Mouse (Mus musculus) monocyte, adult 5-6 weeks (primary cell): ENCODE results near the gene Ndufa12. TPM values are rescaled to one million over a fixed set of nuclear protein-coding genes. Genes with fewer than 3 reads are reported as not detected.

Experiments used
- ATAC-seq: fragments of 153-309, 156-312 bp; replicated peaks from 2 replicates; pipeline ENCODE4 v1.8.0; 2017; ENCODE audit warnings: mild to moderate bottlenecking; ENCODE audit not compliant: low TSS enrichment, insufficient number of reproducible peaks, severe bottlenecking, poor library complexity, low FRiP score
- total RNA-seq: library from RNA; stranded (forward); fragments of 200-1000, 200-491, 200-594 nt; gene quantifications from 3 replicates; pipeline ENCODE4 v1.2.3, GENCODE M21; 2017

Gene Ndufa12
- total RNA-seq: 90.2 to 144 TPM (median 119 TPM) in 3 replicates

DNA sequence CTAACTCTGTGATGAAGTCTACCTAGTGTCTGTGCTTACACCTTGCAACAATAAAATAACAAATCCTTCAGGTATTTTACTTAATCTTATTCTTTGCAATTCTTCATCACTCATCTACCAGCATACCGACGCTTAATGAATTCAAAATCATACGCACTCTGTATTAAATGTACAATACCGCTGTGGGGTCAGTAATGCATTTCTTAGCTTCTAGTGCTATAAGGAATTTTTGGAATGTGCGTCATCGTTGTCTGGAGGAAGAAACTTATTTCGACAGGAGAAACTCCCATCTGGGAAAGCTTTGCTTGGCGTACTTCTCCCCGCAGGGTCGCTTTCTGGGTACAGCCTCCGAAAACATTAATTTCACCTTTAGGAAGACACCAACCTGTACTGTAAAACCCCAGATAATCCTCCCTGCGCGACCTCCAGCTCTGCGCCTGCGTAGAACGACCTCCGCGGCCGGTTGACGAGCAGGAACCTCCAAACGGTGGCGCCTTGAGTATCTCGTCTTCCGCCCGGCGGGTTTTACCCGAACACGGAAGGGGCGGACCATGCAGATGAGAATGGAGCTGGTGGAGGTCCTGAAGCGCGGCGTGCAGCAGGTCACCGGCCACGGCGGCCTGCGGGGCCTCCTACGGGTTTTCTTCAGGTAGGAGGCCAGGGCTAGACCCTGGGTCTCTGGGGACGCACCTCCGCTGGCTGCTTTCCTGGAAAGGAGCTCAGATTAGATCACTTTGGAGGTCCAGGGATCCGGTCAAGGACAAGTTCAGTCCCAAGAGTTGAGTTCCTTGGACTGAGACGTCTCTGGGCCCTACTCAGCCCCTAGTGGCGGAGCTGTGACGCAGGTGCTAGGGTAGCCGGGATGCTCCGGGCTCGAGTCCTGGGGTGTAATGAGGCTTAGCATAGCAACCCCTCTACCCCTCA, at the start of gene Ndufa12:
Gene Ndufa12 (plus strand): TSS at position 239 of the 924 bp plus-strand sequence.
- ATAC-seq: peak; percentile 97

GRCm38 (mm10) chr10:94151488-94151887, 47.0 kb upstream of the Ndufa12 start:
- no peak for ATAC-seq

- no peak for ATAC-seq
Observed at GRCm38 (mm10) chr10:94153841-94154240, 44.7 kb upstream of the Ndufa12 start.

DNA sequence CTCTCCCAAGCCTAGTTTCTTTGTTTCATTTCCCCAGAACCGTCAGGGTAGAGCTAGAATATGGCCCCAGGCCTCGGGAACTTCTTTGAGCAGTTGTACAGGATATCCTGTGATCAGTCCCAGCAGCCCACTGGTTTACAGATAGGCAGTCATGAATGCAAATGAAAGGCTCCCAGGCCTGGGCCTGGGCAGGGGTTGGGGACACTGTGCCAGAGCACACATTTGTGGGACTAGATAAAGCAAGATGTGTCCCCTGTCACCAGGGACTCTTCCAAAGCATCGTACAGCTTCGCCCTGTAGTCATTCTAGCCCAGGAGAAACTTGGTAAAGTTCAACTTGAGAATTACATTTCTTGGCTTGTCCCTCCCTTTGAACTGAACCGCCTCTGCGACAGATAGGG, 39.6 kb upstream of the Ndufa12 start:
- no peak for ATAC-seq

- ATAC-seq: no peak
Observed at GRCm38 (mm10) chr10:94159406-94159805, 39.1 kb upstream of the Ndufa12 start.

GRCm38 (mm10) chr10:94161051-94161765, 37.3 kb upstream of the Ndufa12 start:
- no peak for ATAC-seq

- ATAC-seq: no peak
Observed at GRCm38 (mm10) chr10:94162031-94162430, 36.5 kb upstream of the Ndufa12 start.

DNA sequence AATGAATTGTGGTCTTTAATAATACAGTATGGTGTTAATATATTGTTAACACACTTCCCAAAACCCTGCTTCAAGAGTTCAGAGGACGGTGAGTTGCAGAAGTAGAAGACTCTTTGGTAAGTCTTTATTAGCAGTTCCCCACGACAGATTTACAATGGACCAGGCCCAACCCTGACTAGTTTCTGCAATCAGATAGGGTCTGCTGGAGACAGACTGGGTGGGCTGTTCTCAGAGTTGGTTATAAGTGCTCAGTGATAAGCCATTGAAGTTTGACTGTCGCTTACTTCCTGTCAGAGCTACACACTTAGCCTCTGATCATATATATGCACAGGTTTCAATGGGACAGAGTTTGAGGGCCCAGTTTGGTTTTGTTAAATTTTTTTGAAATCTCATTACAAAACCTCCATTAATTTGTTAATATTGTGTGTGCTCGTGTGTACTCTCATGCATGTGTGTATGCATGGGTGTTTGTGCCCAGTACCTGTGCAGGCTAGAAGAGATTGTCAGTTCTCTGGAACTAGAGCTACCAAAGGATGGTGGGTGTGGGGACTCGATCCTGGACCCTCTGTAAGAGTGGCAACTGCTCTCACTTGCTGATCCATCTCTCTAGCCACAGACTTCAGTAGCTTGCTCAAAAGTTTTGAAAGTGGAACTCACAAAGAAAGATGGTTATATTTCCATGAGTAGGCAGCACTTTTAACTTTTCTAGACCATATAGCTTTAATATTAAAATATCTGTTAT, 34.2 kb upstream of the Ndufa12 start:
- no peak for ATAC-seq

GRCm38 (mm10) chr10:94165426-94165825, 33.1 kb upstream of the Ndufa12 start:
- ATAC-seq: no peak

GRCm38 (mm10) chr10:94167051-94167750, 31.3 kb upstream of the Ndufa12 start:
- no peak for ATAC-seq

- ATAC-seq: no peak
Observed at GRCm38 (mm10) chr10:94171440-94172130, 26.9 kb upstream of the Ndufa12 start.

DNA sequence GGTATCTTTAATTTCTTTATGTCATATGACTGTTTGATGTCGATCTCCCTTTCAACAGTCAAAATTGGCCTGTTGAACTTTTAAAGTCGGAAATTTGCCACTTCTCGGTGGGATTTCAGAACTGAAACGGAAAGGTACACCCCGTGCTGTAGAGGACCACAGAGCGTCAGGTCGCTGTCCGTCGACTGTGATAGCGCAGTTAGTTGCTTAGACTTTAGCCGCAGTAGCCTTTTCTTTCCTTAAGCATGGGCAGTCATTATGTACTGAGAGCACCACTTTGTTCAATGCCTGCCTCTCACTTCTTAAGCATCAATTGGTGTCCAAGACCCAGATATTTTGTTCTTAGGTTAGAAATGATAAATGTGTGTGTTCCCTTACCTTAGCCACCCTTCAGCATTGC, 26.4 kb upstream of the Ndufa12 start:
- ATAC-seq: no peak

- ATAC-seq: no peak
Observed at GRCm38 (mm10) chr10:94172706-94173105, 25.8 kb upstream of the Ndufa12 start.

DNA sequence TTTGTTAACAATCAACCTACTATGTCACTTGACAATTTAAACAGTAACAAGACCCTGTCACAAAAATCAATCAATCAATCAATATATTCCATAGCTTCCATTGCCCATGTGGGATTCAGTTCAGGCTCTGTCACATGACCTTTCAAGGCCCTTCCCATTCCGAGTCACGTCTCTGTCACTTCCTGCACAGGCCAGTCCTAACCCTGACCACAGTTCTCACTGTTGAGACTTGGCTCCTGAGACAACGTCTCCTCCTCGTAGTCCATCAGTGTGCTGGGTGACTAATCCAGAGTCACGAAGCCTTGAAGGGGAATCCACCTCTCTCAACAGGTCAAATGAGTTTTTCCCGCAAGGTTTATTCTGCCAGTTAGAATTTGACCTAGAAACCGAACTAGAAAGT, 23.9 kb upstream of the Ndufa12 start:
- ATAC-seq: no peak

GRCm38 (mm10) chr10:94183199-94183598, 15.3 kb upstream of the Ndufa12 start:
- no peak for ATAC-seq

DNA sequence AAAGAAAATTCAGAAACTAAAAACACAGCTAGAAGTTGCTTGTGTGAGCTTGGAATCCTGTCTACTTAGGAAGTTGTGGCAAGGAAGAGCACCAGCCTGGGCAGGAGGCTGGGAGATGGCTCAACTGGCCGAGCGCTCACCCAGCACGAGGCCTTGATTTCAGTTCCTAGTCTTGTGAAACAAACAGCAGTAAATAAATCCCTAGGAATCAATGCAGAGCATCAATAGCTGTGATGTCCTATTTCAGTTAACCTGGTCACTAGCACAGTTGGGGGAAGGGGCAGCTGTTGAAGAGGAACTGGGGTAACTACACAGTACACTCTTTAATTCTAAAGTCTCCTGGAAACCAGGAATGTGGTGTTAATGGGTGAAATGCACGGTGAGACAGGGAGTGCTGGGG, 6.5 kb downstream of the Ndufa12 start:
- ATAC-seq: no peak

- no peak for ATAC-seq
Observed at GRCm38 (mm10) chr10:94210718-94211618, 12.4 kb downstream of the Ndufa12 start.
